ENCODE assay signal across 14 mouse cellular contexts in the genomic region with DNA sequence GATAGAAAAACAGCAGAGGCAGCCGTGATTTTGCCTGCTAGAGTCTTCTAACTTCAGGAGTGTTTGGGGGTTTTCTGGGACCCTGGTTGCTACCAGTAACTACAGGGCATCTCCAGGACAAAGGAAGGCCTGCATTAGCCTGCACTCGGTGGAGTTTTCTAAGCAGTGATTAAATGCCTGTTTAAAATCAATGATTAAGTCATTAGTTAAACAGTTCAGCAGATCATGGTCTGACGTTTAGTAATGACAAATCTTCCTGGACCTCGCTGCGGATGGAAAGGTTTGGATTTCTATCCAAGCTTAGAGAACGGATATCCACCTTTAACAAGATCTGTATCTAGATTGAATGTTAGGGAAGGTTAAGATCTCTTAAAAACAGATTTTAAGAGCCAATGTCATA. TPM values are rescaled to one million over a fixed set of nuclear protein-coding genes. Genes with fewer than 3 reads are reported as not detected.
"Had no signal": no experiment of that assay in that cellular context is flagged by ENCODE, and none has a peak within 500 bp of the region (broad histone marks: within the 10 kb centered on the region; RNA-seq: fewer than 3 reads in every experiment).

No protein-coding gene starts in this region.

- H3K27ac ChIP-seq: left cerebral cortex, adult 2 months; limb, embryonic 15.5 days; liver, embryonic 14.5 days; midbrain, embryonic 13.5 days had no signal

- H3K36me3 ChIP-seq: limb, embryonic 15.5 days; midbrain, embryonic 13.5 days had no signal

- H3K4me2 ChIP-seq: limb, embryonic 15.5 days; midbrain, embryonic 13.5 days had no signal

- H3K9ac ChIP-seq: limb, embryonic 15.5 days; liver, embryonic 14.5 days; midbrain, embryonic 13.5 days had no signal

- H3K27me3 ChIP-seq: limb, embryonic 15.5 days; midbrain, embryonic 13.5 days had no signal

- ATAC-seq: midbrain, embryonic 13.5 days had no signal

- H3K9me3 ChIP-seq: limb, embryonic 15.5 days; midbrain, embryonic 13.5 days had no signal

- DNase-seq: lung, adult 18-20 months; right cerebral cortex, postnatal 25 days; thymus, postnatal 4 days had no signal

- H3K4me3 ChIP-seq: left cerebral cortex, adult 2 months; limb, embryonic 15.5 days; midbrain, embryonic 13.5 days had no signal

RNA-seq across cellular contexts. Expression of a gene that starts 25.5 kb away (rescaled TPM):
- total RNA-seq: midbrain, postnatal 0 days had no signal

RNA-seq across cellular contexts. Expression of a gene that starts 47.2 kb away (rescaled TPM):
- total RNA-seq: layer of hippocampus, postnatal 25 days; left cerebral cortex, adult 2 months; left cerebral cortex, postnatal 14 days; megakaryocyte progenitor cell, adult 5-6 weeks; midbrain, postnatal 0 days had no signal
- polyA plus RNA-seq: intestine, embryonic 14.5 days; limb, embryonic 11.5 days; liver, embryonic 14.5 days; midbrain, embryonic 13.5 days; midbrain, postnatal 0 days; neural tube, embryonic 14.5 days had no signal
